Mouse (Mus musculus) ES-Bruce4 (cell line): Measurements from ENCODE around the gene Zc3hav1l. TPM values are rescaled to one million over a fixed set of nuclear protein-coding genes. Genes with fewer than 3 reads are reported as not detected.

ENCODE experiments used
- H3K27ac ChIP-seq: 2 replicates; pipeline ENCODE4 v1.5.1; 2012; ENCODE audit warnings: low read length, inconsistent platforms; ENCODE audit not compliant: insufficient read depth
- H3K27me3 ChIP-seq: 2 replicates; pipeline ENCODE4 v1.6.1; 2012; ENCODE audit warnings: mild to moderate bottlenecking, low read length, inconsistent platforms; ENCODE audit not compliant: control insufficient read depth, poor library complexity, insufficient read depth, severe bottlenecking
- H3K36me3 ChIP-seq: 2 replicates; pipeline ENCODE4 v1.6.1; 2012; ENCODE audit warnings: inconsistent platforms, mild to moderate bottlenecking, low read length, moderate library complexity; ENCODE audit not compliant: control insufficient read depth, poor library complexity, insufficient read depth, severe bottlenecking
- H3K4me1 ChIP-seq: one replicate; pipeline ENCODE4 v1.8.1; 2011; ENCODE audit warnings: low read length; ENCODE audit not compliant: control insufficient read depth, insufficient read depth
- H3K4me3 ChIP-seq: 2 replicates; pipeline ENCODE4 v1.5.1; 2011; ENCODE audit warnings: low read depth, mild to moderate bottlenecking, low read length
- H3K9ac ChIP-seq: 2 replicates; pipeline ENCODE4 v1.6.1; 2012; ENCODE audit warnings: low read depth, mild to moderate bottlenecking, inconsistent platforms; ENCODE audit not compliant: poor library complexity, severe bottlenecking
- H3K9me3 ChIP-seq: replicated peaks from 2 replicates; pipeline ENCODE4 v1.6.1; 2012; ENCODE audit warnings: mild to moderate bottlenecking, low read length, inconsistent platforms; ENCODE audit not compliant: control insufficient read depth, poor library complexity, insufficient read depth, severe bottlenecking
- CTCF ChIP-seq: IDR thresholded peaks from one replicate; pipeline ENCODE4 v1.8.1; 2011; ENCODE audit warnings: low read depth, low read length
- EP300 ChIP-seq: IDR thresholded peaks from 2 replicates; pipeline ENCODE4 v1.6.1; 2011; ENCODE audit warnings: low read depth, low read length; ENCODE audit not compliant: insufficient read depth
- POLR2A ChIP-seq: IDR thresholded peaks from one replicate; pipeline ENCODE4 v1.8.1; 2011; ENCODE audit warnings: low read length; ENCODE audit not compliant: insufficient read depth
- polyA plus RNA-seq: library from polyadenylated mRNA; stranded (reverse); fragments of >200 nt; gene quantifications from 2 replicates; pipeline ENCODE4 v1.2.4, GENCODE M21; 2011; ENCODE audit warnings: low read depth; ENCODE audit not compliant: missing spikeins, insufficient read depth, insufficient read length

Zc3hav1l gene
- polyA plus RNA-seq, 1 experiment, result 23.2 TPM

- H3K4me1 ChIP-seq, result peaks cover 2% of the 10 kb centered on the region
- H3K4me3 ChIP-seq, result no peak overlapping the region
- H3K9me3 ChIP-seq, result no peaks in the 10 kb centered on the region
- TF ChIP-seq POLR2A (no peak), CTCF (no peak)
- no peaks in the 10 kb centered on the region for H3K27me3 ChIP-seq
- peaks cover 5% of the 10 kb centered on the region; the same call in 1 of the 2 replicates for H3K36me3 ChIP-seq
- H3K27ac ChIP-seq, result no peak overlapping the region
- no peak overlapping the region for H3K9ac ChIP-seq
These were observed 42.9 kb upstream of the Zc3hav1l start for GRCm38 (mm10) chr6:38341751-38342665.

GRCm38 (mm10) chr6:38339078-38339477 is 40.0 kb upstream of the Zc3hav1l start:
- no peak overlapping the region for H3K27ac ChIP-seq
- no peaks in the 10 kb centered on the region for H3K9me3 ChIP-seq
- no peaks in the 10 kb centered on the region for H3K27me3 ChIP-seq
- no peak for TF ChIP-seq EP300
- H3K36me3 ChIP-seq, result peaks cover 13% of the 10 kb centered on the region
- no peak overlapping the region for H3K4me3 ChIP-seq
- H3K4me1 ChIP-seq, result no peaks in the 10 kb centered on the region
- H3K9ac ChIP-seq, result no peak overlapping the region

- TF ChIP-seq CTCF (no peak), POLR2A (no peak), EP300 (no peak)
- no peak overlapping the region for H3K9ac ChIP-seq
These were observed 38.9 kb upstream of the Zc3hav1l start for GRCm38 (mm10) chr6:38337951-38338350.

GRCm38 (mm10) chr6:38337166-38337705 is 38.2 kb upstream of the Zc3hav1l start:
- peaks cover 13% of the 10 kb centered on the region for H3K36me3 ChIP-seq

More at GRCm38 (mm10) chr6:38337951-38338350, 38.9 kb upstream of the Zc3hav1l start:
- H3K4me3 ChIP-seq, result no peak overlapping the region
- no peaks in the 10 kb centered on the region for H3K27me3 ChIP-seq
- no peaks in the 10 kb centered on the region for H3K9me3 ChIP-seq
- no peak overlapping the region for H3K27ac ChIP-seq
- H3K4me1 ChIP-seq, result no peaks in the 10 kb centered on the region
- peaks cover 13% of the 10 kb centered on the region for H3K36me3 ChIP-seq

GRCm38 (mm10) chr6:38335264-38335663 is 36.2 kb upstream of the Zc3hav1l start:
- no peak overlapping the region for H3K4me3 ChIP-seq

More at GRCm38 (mm10) chr6:38337166-38337705, 38.2 kb upstream of the Zc3hav1l start:
- Histone ChIP-seq H3K27ac (no peak overlapping the region), H3K9ac (no peak overlapping the region), H3K27me3 (no peaks in the 10 kb centered on the region), H3K4me3 (no peak overlapping the region), H3K9me3 (no peaks in the 10 kb centered on the region), H3K4me1 (no peaks in the 10 kb centered on the region)
- peak; percentile 31 for TF ChIP-seq CTCF
- TF ChIP-seq EP300, result no peak

GRCm38 (mm10) chr6:38326596-38326995 is 27.5 kb upstream of the Zc3hav1l start:
- Histone ChIP-seq H3K4me3 (no peak overlapping the region), H3K27ac (no peak overlapping the region)
- TF ChIP-seq EP300 (no peak), CTCF (no peak)

More at GRCm38 (mm10) chr6:38335264-38335663, 36.2 kb upstream of the Zc3hav1l start:
- peaks cover 17% of the 10 kb centered on the region for H3K36me3 ChIP-seq
- H3K9me3 ChIP-seq, result no peaks in the 10 kb centered on the region
- TF ChIP-seq CTCF (no peak), EP300 (no peak), POLR2A (no peak)
- H3K27ac ChIP-seq, result no peak overlapping the region
- H3K27me3 ChIP-seq, result no peaks in the 10 kb centered on the region
- H3K9ac ChIP-seq, result no peak overlapping the region
- H3K4me1 ChIP-seq, result no peaks in the 10 kb centered on the region

More at GRCm38 (mm10) chr6:38326596-38326995, 27.5 kb upstream of the Zc3hav1l start:
- H3K4me1 ChIP-seq, result no peaks in the 10 kb centered on the region
- H3K36me3 ChIP-seq, result peaks cover 14% of the 10 kb centered on the region
- no peaks in the 10 kb centered on the region for H3K27me3 ChIP-seq
- no peak overlapping the region for H3K9ac ChIP-seq
- H3K9me3 ChIP-seq, result no peaks in the 10 kb centered on the region
